Mouse (Mus musculus): ENCODE data around the gene Gm3636.
"Not testable (repeated sequence)": the region's sequence is repeated elsewhere in the genome, so short reads cannot be mapped to it uniquely, and the experiment has no call there.

Gene Gm3636

DNA sequence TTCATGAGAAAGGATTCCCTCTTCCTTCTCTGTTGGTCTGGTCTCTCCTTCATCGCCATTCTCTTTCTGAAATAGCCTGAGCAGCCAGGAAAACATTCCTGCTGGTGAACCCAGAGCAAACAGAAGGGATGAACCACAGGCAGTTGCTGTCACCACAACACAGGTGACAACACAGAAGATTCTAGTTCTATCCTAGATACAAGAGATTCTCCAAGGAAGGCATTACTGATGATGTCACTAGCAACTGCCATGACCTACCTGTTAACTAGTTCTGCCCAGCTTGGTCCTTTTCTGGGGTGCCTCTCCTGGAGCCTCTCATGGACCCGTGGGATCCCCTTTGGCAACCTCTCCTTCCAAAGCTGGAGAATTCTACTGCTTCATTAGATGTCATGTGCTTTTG, at the start of gene Gm3636:
Gene Gm3636, minus strand, starts transcription at position 101 of the 400 bp plus-strand sequence.
- DNase-seq (ENCODE audit: extremely low read depth, low read depth): not testable (repeated sequence)

DNA sequence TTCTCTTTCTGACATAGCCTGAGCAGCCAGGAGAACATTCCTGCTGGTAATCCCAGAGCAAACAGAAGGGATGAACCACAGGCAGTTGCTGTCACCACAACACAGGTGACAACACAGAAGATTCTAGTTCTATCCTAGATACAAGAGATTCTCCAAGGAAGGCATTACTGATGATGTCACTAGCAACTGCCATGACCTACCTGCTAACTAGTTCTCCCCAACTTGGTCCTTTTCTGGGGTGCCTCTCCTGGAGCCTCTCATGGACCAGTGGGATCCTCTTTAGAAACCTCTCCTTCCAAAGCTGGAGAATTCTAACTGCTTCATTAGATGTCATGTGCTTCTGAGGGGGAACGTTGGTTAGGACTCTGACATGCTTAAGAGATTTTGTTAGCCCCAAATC, 32.2 kb upstream of the Gm3636 start, which contains the start of gene Gm8362:
Gene Gm8362, minus strand, starts transcription at position 101 of the 400 bp plus-strand sequence.
- DNase-seq (ENCODE audit: extremely low read depth, low read depth): not testable (repeated sequence)

DNA sequence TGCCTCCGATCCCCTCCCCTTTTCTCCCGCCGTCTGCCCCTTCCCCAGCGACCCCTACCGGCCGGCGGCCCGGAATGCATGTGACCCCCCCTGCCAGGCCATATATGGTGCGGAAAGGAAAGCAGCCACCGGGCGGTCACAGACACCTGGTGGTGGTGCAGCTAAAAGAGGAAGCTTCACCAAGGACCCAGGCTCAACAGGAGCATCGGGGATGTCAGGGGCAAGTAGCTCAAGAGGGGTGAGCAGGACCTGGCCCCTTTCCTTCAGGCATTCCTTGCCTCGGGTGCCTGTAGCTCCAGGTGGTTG, 15.1 kb upstream of the Gm3636 start:
- not testable (repeated sequence) for DNase-seq (ENCODE audit: extremely low read depth, low read depth)

DNA sequence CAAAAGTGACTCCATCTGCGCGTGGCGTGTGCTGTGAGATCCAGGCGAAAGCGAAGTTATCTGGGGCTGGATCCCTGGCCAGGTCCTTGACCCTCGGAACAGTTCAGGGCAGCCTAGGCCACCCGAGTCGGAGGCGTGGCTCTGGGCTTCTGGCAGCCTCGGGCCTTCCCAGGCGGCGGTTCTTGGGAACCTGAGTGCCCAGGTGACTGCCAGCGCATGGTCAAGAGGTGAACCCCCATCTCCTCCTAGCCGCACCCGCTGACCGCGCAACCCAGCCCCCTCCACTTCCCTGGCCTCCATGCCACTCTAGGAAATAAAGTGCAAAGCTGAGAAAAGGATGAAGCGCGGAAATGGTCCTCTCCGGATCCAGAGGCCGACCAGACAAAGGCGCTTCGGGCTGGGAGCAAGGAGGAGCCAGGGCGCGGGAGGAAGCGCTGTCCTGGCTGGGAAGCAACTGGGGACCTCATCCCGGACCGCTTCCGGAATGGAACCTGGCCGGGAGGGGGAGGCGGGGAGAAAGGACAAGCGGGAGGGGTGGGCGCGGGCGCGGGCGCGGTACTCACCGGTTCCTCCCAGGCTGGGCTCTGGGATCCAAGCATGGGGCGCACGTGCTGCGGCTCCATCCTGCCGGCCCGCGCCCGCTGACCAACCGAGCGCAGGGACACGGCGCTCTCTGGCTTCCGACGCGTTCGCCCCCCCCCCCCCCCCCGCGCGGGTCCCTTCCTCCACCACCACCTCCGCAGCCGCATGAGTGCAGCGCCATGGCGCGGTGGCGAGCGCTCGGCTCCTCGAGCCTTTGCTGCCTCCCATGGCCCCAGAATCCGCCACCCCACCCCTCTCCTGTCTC, 14.5 kb upstream of the Gm3636 start:
- not testable (repeated sequence) for DNase-seq (ENCODE audit: extremely low read depth, low read depth)

DNA sequence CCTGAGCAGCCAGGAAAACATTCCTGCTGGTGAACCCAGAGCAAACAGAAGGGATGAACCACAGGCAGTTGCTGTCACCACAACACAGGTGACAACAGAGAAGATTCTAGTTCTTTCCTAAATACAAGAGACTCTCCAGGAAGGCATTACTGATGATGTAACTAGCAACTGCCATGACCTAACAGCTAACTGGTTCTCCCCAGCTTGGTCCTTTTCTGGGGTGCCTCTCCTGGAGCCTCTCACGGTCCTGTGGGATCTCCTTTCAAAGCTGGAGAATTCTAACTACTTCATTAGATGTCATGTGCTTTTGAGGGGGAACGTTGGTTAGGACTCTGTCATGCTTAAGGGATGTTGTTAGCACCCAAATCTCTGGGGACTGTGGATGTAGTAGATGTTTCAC, 22.0 kb downstream of the Gm3636 start, which contains the start of gene Gm8050:
Gene Gm8050, minus strand, starts transcription at position 101 of the 400 bp plus-strand sequence.
- not testable (repeated sequence) for DNase-seq (ENCODE audit: extremely low read depth, low read depth)

Data from MEL-GATA-1-ER (cell line).